Mouse (Mus musculus) macrophage (primary cell): ENCODE data around the gene Gpr12. TPM values are rescaled to one million over a fixed set of nuclear protein-coding genes. Genes with fewer than 3 reads are reported as not detected.
"Not testable (repeated sequence)": the region's sequence is repeated elsewhere in the genome, so short reads cannot be mapped to it uniquely, and the experiment has no call there.

Experiments used
- H3K27ac ChIP-seq: fragments of 350-480 bp; formaldehyde crosslinking; 2 replicates; pipeline ENCODE4 v1.9.0; 2021
- H3K36me3 ChIP-seq: fragments of 350-480 bp; formaldehyde crosslinking; 2 replicates; pipeline ENCODE4 v1.9.0; 2021; ENCODE audit errors: inconsistent target
- H3K4me3 ChIP-seq: fragments of 350-480 bp; formaldehyde crosslinking; 2 replicates; pipeline ENCODE4 v1.9.0; 2021; ENCODE audit errors: inconsistent target
- H3K79me2 ChIP-seq: fragments of 350-480 bp; formaldehyde crosslinking; 2 replicates; pipeline ENCODE4 v1.9.0; 2021; ENCODE audit errors: inconsistent target
- WGBS: methylation state at CpG from one replicate; pipeline ENCODE4 v1.1.7; 2026; ENCODE audit warnings: inconsistent platforms; ENCODE audit not compliant: missing documents; 5-methylcytosine and 5-hydroxymethylcytosine counted together
- polyA plus RNA-seq: library from polyadenylated mRNA; stranded (reverse); fragments of 250-400 nt; gene quantifications from 3 replicates; pipeline ENCODE4 v1.2.4, GENCODE M21; 2018; ENCODE audit warnings: inconsistent platforms

The Gpr12 gene
- polyA plus RNA-seq, 1 experiment from 2014 or later = not detected

DNA sequence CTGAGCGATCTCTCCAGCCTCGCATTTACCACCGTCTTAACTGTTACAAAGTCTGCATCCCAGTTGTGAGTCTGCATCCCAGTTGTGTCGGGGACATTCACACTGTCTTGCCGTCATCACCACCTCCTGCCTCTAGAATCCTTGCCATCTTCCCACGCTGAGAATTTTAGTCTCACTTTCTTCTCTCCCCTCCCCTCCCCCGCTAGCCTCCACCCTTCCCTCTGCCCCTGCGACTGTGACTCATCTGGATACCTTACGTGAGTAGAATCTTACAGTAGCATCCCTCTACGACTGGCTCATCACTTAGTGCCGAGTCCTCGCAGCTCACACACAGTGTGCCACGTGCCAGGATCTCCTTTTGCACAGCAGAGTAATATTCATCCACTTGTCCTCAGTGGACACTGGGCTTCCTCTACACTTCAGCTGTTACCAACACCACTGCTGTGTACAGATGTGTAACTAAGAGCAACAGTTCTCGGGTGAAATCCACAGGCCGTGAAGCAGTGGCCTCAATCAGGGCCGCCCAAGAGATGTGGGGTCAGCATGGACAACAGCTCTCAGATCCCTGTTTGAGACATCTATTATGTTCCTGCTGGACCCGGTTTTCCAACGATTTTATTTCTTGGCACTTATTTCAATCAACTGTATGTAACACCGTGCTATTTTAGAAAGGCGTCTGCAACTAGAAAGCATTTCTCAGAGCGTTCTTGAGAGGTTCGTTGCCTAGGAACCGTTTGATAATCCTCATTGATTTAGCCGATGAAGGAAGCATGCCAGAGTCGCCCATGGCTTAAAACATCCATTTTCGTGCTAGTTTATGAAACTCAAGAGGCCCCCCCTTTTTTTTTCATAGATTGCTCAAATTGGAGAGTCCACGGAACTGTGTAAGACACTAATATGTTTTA lies 13.4 kb upstream of the Gpr12 start:
- no peak overlapping the region for H3K4me3 ChIP-seq
- no peaks in the 10 kb centered on the region for H3K79me2 ChIP-seq
- H3K27ac ChIP-seq = no peak overlapping the region
- 92% methylated on average over 26 of the region's 27 CpGs for WGBS
- no peaks in the 10 kb centered on the region for H3K36me3 ChIP-seq

DNA sequence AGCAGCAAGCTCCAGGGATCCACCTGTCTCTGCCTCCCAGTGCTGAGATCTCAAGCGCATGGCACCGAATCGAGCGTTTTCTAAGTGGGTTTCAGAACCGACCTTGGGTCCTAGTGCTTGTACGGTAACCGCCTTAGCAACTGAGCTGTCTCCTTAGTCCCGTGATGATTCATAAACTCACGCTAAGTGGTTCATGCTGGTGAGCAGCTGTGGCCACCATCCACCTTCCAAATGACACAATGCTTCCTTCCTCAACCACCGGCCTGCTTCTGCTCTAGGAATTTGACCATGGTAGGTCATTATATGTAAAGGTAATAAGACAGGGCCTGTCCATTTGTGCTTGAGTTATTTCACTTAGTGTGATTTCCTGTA lies 12.4 kb upstream of the Gpr12 start:
- no peaks in the 10 kb centered on the region for H3K79me2 ChIP-seq
- no peak overlapping the region for H3K27ac ChIP-seq
- no peak overlapping the region for H3K4me3 ChIP-seq
- 71% methylated on average over 10 of the region's 10 CpGs for WGBS
- no peaks in the 10 kb centered on the region for H3K36me3 ChIP-seq

DNA sequence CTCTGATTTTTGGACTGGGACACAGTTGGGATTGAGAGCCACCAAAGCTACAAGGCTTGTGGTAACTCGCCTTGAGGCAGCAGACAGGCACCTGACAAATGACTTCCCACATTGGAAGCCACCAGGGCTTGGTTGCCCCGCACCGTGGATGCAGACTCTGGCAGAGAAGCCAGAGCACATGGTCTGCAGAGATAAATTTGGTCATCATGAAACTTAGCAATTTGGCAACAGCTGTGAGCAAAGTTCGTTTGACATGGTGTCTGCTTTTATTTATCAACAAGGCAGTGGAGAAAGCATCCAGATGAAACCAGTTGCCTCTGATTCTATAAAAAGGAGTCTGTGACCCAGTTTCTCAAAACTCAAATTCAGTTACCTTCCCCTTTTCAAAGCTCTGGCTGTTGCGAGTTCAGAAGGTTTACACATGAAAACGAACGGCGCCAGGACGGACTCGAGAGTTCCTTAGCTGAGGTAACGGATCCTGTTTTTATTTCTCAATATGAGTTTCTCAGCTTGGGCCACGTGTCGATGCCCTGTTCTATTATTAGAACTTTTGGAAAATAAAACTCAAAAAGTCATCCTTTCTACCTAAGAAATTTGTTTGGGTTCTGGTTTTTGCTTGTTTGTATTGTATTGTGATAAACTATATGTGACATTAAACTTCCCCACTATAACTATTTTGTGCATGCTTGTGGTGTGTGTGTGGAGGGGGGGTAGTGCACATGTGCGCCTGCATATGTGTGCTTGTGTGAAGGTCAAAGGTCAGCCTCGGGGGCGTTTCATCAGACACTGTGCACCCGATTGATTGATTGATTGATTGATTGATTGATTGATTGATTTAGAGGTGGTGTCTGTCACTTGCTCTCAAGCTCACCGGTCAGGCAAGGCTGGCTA lies 11.8 kb upstream of the Gpr12 start:
- no peaks in the 10 kb centered on the region for H3K36me3 ChIP-seq
- 42% methylated on average over 18 of the region's 18 CpGs for WGBS
- H3K27ac ChIP-seq = no peak overlapping the region
- H3K4me3 ChIP-seq = no peak overlapping the region
- H3K79me2 ChIP-seq = no peaks in the 10 kb centered on the region

DNA sequence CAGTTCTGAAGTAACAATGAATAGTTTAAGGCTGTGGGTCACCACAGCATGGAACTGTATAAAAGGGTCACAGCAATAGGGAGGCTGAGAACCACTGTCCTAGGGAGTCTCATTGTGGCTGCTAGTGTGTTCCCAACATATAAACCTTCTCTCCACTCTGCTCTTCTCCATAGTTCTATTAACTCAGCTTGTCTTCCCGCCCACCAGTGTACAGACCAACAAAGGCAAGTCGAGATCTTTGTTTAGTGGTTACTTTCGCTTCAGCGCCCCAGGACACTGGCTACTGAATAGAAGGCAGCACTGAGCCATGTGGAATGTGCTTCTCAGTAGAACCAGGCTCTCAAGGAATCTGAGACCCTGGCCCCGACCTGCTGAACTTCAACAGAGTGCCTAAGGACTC lies 7.5 kb upstream of the Gpr12 start:
- H3K79me2 ChIP-seq = no peaks in the 10 kb centered on the region
- 91% methylated on average over 5 of the region's 5 CpGs for WGBS
- no peak overlapping the region for H3K4me3 ChIP-seq
- no peaks in the 10 kb centered on the region for H3K36me3 ChIP-seq
- H3K27ac ChIP-seq = no peak overlapping the region

DNA sequence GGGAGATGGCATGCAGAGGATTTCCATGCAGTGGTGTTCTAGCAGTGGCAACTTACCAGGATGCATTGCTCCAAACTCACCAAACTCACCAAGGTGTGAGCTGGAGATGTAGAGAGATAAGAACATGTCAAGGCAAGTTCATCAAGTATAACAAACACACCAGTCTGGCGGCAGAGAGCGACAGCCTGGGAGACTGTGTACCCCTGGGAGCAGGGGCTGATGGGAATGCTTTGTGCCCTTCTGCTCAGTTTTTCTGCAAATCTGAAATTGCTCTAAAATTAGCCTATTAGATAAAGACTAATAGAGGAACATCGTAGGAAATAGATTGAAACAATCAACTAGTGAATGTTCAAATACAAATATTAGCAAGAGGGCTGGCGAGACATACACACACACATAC lies 6.6 kb upstream of the Gpr12 start:
- H3K79me2 ChIP-seq = no peaks in the 10 kb centered on the region
- H3K36me3 ChIP-seq = no peaks in the 10 kb centered on the region
- no peak overlapping the region for H3K4me3 ChIP-seq
- 93% methylated on average over 4 of the region's 4 CpGs for WGBS
- H3K27ac ChIP-seq = no peak overlapping the region

DNA sequence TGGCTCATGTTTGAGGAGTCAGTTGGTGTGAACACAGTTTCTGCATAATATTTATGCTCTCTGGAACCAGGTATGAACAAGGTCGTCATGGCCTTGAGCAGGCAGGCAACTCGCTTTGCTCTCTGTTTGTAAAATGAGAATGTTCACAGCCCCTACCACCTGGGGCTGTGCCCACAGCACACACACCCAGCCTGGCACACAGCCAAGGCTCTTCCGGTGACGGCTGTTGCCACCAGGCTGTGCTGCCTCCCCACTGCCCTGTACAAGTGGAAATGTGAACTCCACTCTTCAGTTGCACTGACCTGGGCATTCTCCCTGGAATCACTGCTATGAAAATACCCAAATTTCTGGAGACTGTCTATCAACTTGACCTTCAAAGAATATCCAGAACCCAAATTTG lies 5.9 kb upstream of the Gpr12 start:
- H3K4me3 ChIP-seq = no peak overlapping the region
- WGBS = 49% methylated on average over 4 of the region's 4 CpGs
- no peaks in the 10 kb centered on the region for H3K36me3 ChIP-seq
- no peaks in the 10 kb centered on the region for H3K79me2 ChIP-seq
- H3K27ac ChIP-seq = no peak overlapping the region

DNA sequence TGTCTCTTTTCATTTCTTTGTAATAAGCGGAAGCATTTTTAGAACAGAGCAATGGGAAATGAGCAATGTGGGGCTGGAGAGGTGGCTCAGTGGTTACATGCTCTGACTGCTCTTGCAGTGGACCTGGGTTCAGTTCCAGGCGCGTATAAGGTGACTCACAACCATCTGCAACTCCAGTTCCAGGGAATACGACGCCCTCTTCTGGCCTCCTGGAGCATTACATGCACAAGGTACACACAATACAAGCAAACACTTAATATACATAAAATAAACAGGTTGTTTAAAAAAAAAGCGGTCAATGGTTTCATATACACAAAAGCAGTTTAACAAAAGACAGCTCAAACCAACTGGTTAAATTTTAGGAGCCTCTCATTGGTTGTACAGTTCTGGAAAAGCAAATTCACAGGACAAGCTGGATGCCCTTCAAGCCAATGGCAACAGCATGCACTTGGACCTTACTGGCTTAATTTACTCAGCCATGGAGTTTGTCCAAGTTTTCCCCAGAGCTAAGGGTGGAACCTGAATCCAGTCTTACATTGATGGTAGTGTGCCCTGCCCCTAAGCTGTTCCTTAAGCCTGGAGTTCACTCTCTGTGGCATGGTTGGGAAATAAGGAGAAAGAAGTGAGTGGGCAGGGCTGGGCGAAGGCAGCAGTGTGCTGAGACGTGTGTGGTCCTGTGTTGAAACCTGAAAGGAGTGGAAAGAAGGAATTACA lies 1.5 kb upstream of the Gpr12 start:
- 86% methylated on average over 4 of the region's 8 CpGs for WGBS
- no peak overlapping the region for H3K27ac ChIP-seq
- H3K79me2 ChIP-seq = no peaks in the 10 kb centered on the region
- no peaks in the 10 kb centered on the region for H3K36me3 ChIP-seq
- H3K4me3 ChIP-seq = no peak overlapping the region

DNA sequence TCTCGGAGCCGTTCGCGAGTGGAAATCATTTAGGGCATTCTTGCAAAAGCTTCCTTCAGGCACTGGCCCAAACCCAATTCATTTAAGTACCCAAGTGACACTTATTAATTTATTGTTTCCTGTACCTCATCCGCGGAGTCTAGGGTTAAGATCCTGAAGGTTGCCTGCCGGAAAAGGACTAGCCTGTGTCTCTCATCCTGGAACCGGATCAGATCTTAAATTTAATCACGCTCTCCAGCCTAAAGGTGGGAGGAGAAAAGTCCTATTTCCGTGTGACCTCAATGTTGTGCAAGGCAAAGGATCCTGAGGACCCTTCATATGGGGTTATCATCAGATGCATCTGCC lies 240 bp upstream of the Gpr12 start:
- 2% methylated on average over 10 of the region's 10 CpGs for WGBS
- no peaks in the 10 kb centered on the region for H3K79me2 ChIP-seq
- H3K4me3 ChIP-seq = no peak overlapping the region
- no peak overlapping the region for H3K27ac ChIP-seq
- no peaks in the 10 kb centered on the region for H3K36me3 ChIP-seq

DNA sequence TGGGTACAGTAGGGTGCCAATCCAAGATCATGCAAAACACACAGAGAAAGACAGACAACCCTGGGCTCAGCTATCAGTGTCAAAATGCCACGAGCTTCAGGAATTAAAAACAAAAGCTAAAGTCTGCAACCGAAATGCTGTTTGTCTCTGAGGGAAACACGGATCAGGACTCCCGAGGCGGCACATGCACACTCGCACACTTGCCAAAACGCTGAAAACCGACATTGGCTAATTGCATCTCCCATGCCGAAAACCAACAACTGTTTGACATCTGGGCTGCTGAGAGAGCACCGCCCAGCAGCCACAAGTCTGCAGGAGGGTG lies 922 bp downstream of the Gpr12 start:
- no peaks in the 10 kb centered on the region for H3K79me2 ChIP-seq
- no peaks in the 10 kb centered on the region for H3K36me3 ChIP-seq
- H3K27ac ChIP-seq = no peak overlapping the region
- H3K4me3 ChIP-seq = no peak overlapping the region
- WGBS = 11% methylated on average over 10 of the region's 10 CpGs

DNA sequence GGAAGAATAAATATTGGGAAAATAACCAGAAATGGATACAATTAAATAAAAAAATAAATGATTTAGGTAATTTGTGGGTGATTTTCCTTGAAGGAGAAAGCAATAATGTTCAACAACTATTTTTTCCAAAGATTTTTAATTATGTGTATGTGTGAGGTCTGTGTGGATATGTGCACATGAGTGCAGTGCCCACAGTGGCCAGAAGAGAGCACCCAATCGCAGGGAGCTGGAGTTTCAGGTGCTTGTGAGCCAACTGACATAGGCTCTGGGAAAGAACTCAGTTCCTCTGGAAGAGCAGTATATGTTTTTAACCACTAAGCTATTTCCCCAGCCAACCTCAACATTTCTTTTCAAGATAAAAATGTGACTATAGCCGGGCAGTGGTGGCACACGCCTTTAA lies 8.4 kb downstream of the Gpr12 start:
- H3K27ac ChIP-seq = no peak overlapping the region
- no peak overlapping the region for H3K4me3 ChIP-seq
- no peaks in the 10 kb centered on the region for H3K79me2 ChIP-seq
- no peaks in the 10 kb centered on the region for H3K36me3 ChIP-seq
- WGBS = 93% methylated on average over 3 of the region's 3 CpGs

DNA sequence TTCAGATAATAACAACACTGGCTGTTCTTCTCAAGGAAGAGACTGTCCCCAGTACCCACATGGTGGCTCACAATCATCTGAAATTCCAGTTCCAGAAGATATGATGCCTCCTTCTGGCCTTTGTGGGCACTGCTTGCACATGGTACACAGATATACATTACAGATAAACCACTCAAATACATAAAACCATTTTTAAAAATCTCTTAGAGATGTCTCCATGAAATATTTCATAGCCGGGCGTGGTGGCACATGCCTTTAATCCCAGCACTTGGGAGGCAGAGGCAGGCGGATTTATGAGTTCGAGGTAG lies 12.3 kb downstream of the Gpr12 start:
- WGBS = 94% methylated on average over 4 of the region's 4 CpGs
- not testable (repeated sequence) for H3K4me3 ChIP-seq, H3K27ac ChIP-seq

DNA sequence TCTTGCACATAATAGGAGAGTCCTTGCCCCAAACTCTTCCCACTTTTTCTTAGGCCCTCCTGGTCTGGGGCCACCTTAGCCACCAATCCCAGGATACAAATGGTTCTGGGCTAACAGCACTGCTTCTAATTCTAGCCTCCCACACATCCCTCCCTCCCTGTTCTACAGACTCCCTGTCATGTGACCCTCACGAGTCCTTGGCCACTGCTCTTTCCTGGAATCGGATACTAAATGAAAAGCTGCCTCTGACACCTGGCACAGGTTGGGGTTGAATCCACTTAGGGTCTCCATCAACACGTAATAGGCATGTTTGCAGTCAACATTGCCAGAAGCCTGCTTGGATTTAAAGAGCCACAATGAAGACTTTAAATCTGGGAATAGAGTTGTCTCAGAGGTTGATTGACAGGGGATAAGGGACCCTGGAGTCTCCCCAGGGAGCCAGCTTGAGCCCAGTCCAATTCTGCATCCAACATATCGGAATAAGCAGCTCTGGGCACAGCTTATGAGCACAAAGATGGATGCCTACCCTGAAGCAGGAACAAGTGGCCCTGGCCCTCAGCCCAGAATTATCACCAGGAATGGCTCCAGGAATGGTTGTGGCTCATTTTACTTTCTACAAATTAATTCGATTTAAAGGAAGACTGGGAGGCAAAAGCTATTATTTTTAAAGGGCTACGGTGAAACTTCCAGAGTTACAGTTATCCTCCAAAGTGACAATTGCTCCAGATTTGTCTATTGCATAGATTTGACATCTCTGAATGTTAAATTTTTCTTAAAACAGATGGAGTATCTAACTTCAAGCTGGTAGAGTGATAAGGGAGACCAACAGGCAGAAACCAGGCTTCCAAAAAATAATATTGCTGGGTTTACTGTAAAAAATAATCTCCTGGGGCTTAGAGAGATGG lies 13.0 kb downstream of the Gpr12 start:
- H3K36me3 ChIP-seq, H3K27ac ChIP-seq, H3K4me3 ChIP-seq, H3K79me2 ChIP-seq: not testable (repeated sequence)
- 80% methylated on average over 6 of the region's 6 CpGs for WGBS

More for the DNA sequence above, 12.3 kb downstream of the Gpr12 start:
- H3K79me2 ChIP-seq, H3K36me3 ChIP-seq: not testable (repeated sequence)

DNA sequence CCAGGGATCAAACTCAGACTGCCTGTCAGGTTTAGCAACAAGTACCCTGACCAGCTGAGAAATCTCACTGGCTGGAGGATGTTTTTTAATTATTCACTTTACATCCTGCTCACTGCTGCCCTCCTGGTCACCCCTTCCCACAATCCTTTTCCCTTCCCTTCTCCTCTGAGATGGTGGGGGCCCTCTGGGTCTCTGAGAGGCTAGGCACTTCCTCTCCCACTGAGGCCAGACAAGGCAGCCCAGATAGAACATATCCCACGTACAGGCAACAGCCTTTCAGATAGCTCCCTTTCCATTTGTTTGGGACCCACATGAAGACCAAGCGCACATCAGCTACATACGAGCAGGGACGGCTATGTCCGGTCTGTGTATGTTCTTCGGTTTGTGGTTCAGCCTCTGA lies 14.9 kb downstream of the Gpr12 start:
- 73% methylated on average over 6 of the region's 6 CpGs for WGBS
- not testable (repeated sequence) for H3K27ac ChIP-seq, H3K4me3 ChIP-seq, H3K36me3 ChIP-seq, H3K79me2 ChIP-seq

DNA sequence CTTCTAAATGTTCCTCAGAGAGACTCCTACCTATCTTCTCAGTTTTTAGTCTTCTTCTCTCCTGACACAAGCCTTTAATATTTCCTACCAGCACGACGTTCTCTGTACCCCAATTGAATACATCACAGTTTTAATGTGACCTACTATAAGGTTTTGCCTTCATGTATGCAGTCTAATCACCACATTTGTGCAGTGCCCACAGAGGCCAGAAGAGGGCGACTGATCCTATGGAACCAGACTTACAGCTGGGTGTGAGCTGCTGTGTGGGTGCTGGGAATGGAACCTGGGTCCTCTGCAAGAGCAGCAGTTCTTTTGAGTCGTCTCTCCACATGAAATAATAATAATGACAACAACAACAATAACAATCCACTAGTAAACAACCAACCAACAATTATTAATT lies 18.0 kb downstream of the Gpr12 start:
- H3K36me3 ChIP-seq = no peaks in the 10 kb centered on the region
- H3K4me3 ChIP-seq = no peak overlapping the region
- 60% methylated on average over 4 of the region's 4 CpGs for WGBS
- H3K27ac ChIP-seq = no peak overlapping the region
- H3K79me2 ChIP-seq = no peaks in the 10 kb centered on the region
